Mouse (Mus musculus) thymus, adult 2 months (tissue): ENCODE data around the gene Glb1l3. TPM values are rescaled to one million over a fixed set of nuclear protein-coding genes. Genes with fewer than 3 reads are reported as not detected.

Experiments
- DNase-seq: peaks from one replicate; pipeline ENCODE4 v3.0.0; 2021
- H3K27ac ChIP-seq: fragments of 200-500 bp; 2 replicates; pipeline ENCODE4 v1.5.1; 2012; ENCODE audit warnings: low read length, control low read depth; ENCODE audit not compliant: control insufficient read depth, insufficient read depth
- H3K27me3 ChIP-seq: fragments of 200-500 bp; 2 replicates; pipeline ENCODE4 v1.6.1; 2012; ENCODE audit warnings: mild to moderate bottlenecking, low read length, moderate library complexity, mixed read lengths; ENCODE audit not compliant: control insufficient read depth, insufficient read depth
- H3K36me3 ChIP-seq: fragments of 200-500 bp; 2 replicates; pipeline ENCODE4 v1.6.1; 2012; ENCODE audit warnings: mild to moderate bottlenecking, low read length, moderate library complexity; ENCODE audit not compliant: control insufficient read depth, insufficient read depth
- H3K4me1 ChIP-seq: fragments of 200-500 bp; replicated peaks from 2 replicates; pipeline ENCODE4 v1.6.1; 2012; ENCODE audit warnings: low read length; ENCODE audit not compliant: control insufficient read depth, insufficient read depth
- H3K4me3 ChIP-seq: fragments of 200-500 bp; 2 replicates; pipeline ENCODE4 v1.5.1; 2012; ENCODE audit warnings: mild to moderate bottlenecking, low read length, control low read depth, moderate library complexity; ENCODE audit not compliant: control insufficient read depth, insufficient read depth
- CTCF ChIP-seq: fragments of 200-500 bp; IDR thresholded peaks from 2 replicates; pipeline ENCODE4 v1.5.1; 2012; ENCODE audit warnings: mild to moderate bottlenecking, control low read depth, low read length, moderate library complexity, borderline replicate concordance; ENCODE audit not compliant: control insufficient read depth, poor library complexity, insufficient read depth; ENCODE audit errors: extremely low read depth
- POLR2A ChIP-seq: fragments of 200-500 bp; IDR thresholded peaks from 2 replicates; pipeline ENCODE4 v1.6.1; 2012; ENCODE audit warnings: mild to moderate bottlenecking, low read length, control low read depth, moderate library complexity; ENCODE audit not compliant: control insufficient read depth, poor library complexity, insufficient read depth; ENCODE audit errors: extremely low read depth
- WGBS: fragments of 180-500 bp; shearing (Covaris S2); methylation state at CpG from one replicate; pipeline ENCODE4 v1.1.7; 2018; 5-methylcytosine and 5-hydroxymethylcytosine counted together
- polyA plus RNA-seq: library from polyadenylated mRNA; depleted of rRNA; stranded (reverse); fragments of >200 nt; gene quantifications from 2 replicates; pipeline ENCODE4 v1.2.3, GENCODE M21; 2012

Glb1l3 gene
- polyA plus RNA-seq, 1 experiment: not detected

DNA sequence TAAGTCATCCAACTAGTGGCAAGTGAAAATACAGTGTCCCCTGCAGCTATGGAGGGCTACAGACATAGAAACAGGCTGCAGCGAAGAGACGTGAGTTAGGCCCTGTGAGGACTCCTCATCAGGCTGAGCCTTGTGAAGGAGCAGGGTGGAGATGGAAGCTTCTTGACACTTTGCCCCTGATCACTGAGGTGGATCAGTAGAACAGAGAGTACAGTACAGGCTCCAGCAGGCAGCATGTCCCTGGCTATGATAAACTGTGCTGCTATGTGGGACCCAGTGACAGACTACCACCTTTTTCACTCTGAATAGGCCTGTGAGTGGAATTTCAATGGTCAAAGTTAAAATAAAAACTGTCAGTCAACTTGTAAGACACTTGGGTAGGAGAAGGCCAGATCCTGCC, 60.3 kb downstream of the Glb1l3 start:
- DNase-seq: no peak
- Histone ChIP-seq H3K4me1 (no peaks in the 10 kb centered on the region), H3K4me3 (no peak overlapping the region), H3K36me3 (no peaks in the 10 kb centered on the region), H3K27me3 (no peaks in the 10 kb centered on the region), H3K27ac (no peak overlapping the region)
- TF ChIP-seq POLR2A: no peak
- no peak for TF ChIP-seq CTCF
- 97% methylated on average over 2 of the region's 2 CpGs for WGBS

DNA sequence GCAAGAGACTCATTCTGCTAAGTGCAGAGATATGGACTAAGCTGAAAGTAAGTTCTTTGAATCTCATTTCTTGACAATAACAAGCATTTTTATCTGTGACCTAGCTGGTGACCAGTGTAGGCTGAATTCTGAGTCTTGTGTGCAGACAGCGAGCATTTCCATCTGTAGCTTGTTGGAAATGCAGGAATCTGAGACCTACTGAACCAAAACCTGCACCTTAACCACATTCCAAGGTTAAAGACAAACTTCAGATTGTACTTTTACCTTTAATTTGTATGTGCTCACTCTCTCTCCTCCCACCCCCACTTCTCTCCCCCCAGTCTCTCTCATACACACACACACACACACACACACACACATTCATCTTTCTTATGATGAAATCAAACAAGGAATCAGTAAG, 62.0 kb downstream of the Glb1l3 start:
- Histone ChIP-seq H3K27me3 (no peaks in the 10 kb centered on the region), H3K36me3 (no peaks in the 10 kb centered on the region), H3K4me1 (no peaks in the 10 kb centered on the region), H3K4me3 (no peak overlapping the region), H3K27ac (no peak overlapping the region)
- no peak for DNase-seq
- 79% methylated on average over 1 of the region's 1 CpGs for WGBS
- no peak for TF ChIP-seq POLR2A
- TF ChIP-seq CTCF: no peak

DNA sequence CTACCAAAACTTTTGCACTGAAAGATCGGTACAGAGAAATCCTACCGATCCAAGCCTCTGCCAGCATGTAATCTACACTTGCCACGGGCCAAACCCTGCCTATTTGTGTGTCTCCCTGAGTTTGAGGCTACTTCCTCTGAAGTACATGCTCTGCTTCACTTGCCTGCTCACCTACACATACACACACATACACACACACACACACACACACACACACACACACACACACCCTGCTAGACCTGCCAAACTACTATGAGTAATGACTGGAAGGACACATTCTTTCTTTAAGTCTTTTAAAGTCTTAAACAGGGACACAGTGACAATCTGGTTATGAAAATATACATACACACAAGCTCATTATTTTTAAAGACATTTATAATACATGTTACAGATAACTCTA, 62.5 kb downstream of the Glb1l3 start:
- TF ChIP-seq POLR2A: no peak
- no peak for TF ChIP-seq CTCF
- no peak for DNase-seq
- Histone ChIP-seq H3K4me1 (no peaks in the 10 kb centered on the region), H3K4me3 (no peak overlapping the region), H3K27ac (no peak overlapping the region), H3K36me3 (no peaks in the 10 kb centered on the region), H3K27me3 (no peaks in the 10 kb centered on the region)
- WGBS: 88% methylated on average over 3 of the region's 3 CpGs

DNA sequence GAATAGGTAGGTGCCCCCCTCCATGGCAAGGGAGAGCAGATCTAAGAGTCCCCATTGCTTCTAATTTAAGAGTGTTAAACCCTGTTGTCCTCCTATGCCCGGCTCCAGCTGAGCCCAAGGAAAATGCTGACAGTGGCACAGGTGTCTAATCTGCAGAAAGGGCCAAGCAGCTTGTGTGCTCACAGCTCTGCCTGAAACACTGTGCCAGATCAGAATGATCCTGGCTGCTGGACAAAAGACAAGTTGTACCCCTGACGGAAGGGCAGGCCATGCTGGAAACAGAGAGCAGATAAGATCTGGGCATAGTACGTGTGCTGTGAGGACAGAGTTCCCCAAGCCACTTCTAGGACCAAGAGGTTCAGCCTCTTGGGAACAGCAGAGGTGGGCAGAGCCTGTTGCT, 67.9 kb downstream of the Glb1l3 start:
- no peak for DNase-seq
- Histone ChIP-seq H3K36me3 (no peaks in the 10 kb centered on the region), H3K4me3 (no peak overlapping the region), H3K27ac (no peak overlapping the region), H3K27me3 (no peaks in the 10 kb centered on the region), H3K4me1 (no peaks in the 10 kb centered on the region)
- WGBS: 89% methylated on average over 3 of the region's 3 CpGs
- TF ChIP-seq POLR2A: no peak
- no peak for TF ChIP-seq CTCF

DNA sequence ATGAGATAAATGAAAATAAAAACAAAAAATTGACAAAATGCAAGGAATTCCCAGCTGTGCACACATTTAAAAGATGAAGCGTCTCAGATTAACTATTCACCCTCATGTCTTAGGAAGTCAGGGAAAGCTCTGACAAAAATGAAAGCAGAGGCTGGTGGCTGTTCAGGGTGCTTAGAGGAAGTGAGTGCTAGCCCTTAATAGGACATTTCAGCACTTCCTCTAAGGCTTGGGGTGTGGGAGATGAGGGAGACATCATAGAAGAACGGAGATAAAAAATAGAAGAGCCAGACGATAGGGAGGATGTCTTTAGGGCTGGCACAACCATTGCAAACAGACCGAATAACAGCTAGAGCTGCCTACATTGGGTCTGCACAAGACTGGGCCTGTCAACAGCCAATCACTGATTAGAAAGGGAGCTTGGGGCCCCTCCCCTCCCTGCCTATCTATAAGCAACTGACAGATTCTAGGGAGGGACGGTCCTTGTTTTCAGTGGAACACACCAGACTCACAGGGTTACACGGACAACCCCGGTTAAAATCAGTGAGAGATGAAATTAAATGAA, 77.2 kb downstream of the Glb1l3 start:
- Histone ChIP-seq H3K4me3 (no peak overlapping the region), H3K4me1 (no peaks in the 10 kb centered on the region), H3K36me3 (no peaks in the 10 kb centered on the region), H3K27me3 (no peaks in the 10 kb centered on the region), H3K27ac (no peak overlapping the region)
- TF ChIP-seq POLR2A (no peak), CTCF (no peak)
- no peak for DNase-seq
- 46% methylated on average over 7 of the region's 7 CpGs for WGBS

DNA sequence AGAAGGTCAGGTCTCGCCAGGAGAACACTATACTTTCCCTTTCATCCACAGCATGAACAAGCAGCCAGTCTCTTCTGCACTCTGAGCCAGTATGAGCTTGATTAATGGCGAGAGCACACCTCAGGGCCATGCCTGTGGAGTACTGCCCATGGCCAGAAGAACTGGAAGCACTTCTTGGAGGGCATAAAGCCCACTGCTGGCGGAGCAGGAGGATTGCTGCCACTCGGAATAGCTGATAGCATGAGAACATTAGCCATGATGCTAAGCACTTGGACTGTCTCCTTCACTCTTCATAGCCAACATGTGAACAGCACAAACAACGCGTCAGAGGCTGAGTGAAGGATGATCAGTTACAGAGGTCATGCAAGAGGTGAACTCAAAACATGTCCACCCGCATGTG, 82.3 kb downstream of the Glb1l3 start:
- Histone ChIP-seq H3K4me3 (no peak overlapping the region), H3K36me3 (no peaks in the 10 kb centered on the region), H3K4me1 (no peaks in the 10 kb centered on the region), H3K27me3 (no peaks in the 10 kb centered on the region), H3K27ac (no peak overlapping the region)
- WGBS: 89% methylated on average over 7 of the region's 7 CpGs
- no peak for DNase-seq
- TF ChIP-seq POLR2A (no peak), CTCF (no peak)
